Mouse (Mus musculus): ENCODE measurements around the gene Eprs.
A peak's percentile ranks its signal among the peaks of the same experiment; 100 is the strongest.

The Eprs gene

DNA sequence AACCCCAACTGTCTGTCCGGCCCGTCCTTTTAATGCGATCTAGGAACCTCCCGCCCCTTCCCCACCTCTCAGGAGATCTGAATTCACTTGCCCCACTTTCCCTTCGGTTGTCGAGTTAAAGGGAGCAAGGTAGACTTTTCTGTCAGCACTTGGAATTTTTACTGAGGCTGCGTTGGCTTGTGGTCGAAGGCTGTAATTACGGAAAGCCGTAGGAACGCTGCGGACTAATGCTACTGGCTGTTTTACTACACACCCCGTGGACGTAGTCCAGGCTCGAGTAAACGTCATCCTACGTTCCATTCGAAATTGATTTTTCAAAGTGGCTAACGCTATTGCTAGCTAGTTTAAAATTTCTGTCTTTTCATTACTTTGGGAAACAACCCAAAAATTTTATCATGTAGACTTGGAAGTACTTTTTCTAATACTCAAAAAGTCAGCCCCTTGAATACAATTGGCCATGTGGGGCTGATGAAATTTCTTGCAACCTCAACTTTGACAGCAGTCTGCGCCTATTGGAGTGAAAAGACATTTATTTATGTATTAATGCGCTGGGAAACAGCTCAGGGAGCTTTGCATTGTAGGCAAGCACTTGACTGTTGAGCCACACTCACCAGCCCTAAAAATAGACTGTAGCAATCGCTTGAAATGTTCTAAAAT, 810 bp downstream of the Eprs start:
- DNase-seq, result peak; percentile 46 to 50

DNA sequence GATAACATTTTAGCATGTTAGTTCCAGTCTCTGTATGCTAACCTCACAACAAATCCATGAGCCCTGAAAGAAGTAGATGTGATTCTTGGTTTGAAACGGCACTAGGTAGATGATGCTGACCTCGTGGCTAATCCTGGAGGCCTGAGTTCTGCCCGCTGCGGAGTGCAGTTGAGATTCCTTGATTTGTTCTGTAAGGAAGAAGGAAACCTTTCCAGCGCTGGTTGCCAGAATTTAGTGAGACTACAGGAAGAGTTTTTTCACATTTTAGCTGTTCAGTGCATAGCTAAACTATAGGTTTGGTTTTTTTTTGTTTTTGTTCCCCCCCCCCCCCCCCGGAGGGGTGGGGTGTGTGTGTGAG, 1.3 kb downstream of the Eprs start:
- DNase-seq, result no peak

DNA sequence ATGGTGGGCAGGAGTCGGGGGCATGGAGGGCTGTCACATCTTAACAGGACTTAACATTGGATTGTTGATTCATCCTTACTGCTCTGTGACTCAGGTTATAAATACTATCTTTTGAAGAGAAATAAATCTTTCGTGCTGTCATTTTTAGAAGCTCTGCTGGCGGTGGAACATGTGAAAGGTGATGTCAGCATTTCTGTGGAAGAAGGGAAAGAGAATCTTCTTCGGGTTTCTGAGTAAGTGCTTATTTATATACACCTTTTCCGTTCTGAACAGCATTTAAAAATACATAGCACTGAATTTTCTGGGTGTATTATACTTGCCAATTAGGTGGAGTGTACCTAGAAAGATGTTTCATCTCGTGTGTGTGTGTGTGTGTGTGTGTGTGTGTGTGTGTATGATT, 4.5 kb downstream of the Eprs start:
- DNase-seq, result no peak

DNA sequence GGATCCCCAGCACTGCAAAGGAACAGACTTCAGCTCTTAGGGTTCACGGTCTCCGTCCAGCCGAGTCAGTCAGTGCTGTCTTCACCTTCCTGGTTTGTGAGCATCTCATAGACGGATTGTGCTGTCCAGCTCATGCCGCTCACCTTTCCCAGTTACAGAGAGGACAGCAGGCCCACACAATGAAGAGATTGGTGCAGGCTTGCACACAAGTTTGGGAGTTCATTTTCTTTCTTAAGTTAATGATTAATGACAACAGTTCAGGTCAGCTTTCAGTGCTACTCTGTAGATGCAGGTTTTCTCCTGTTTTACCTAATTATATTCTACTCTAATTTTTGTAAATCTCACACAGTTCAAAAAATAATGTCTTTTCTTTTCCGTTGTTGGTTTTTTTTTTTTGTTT, 7.1 kb downstream of the Eprs start:
- DNase-seq, result no peak

DNA sequence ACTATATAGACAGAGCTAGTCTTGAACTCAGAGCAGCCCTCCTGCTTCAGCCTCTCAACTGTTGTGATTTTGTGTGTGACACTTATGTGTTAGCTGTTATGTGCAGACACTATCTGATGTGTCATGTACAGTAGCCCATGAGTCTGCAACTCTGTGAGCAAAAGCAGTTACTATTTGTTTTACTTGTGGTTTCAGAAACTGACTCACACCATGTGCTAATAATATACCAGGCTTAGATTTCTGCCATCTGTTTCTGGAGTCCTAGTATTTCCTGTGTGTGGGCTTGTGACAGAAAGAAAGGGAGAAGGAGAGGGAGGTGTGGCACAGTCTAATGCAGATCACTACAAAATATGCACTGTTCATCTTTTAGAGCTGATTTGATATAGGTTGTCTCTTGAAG, 13.5 kb downstream of the Eprs start:
- DNase-seq, result no peak

DNA sequence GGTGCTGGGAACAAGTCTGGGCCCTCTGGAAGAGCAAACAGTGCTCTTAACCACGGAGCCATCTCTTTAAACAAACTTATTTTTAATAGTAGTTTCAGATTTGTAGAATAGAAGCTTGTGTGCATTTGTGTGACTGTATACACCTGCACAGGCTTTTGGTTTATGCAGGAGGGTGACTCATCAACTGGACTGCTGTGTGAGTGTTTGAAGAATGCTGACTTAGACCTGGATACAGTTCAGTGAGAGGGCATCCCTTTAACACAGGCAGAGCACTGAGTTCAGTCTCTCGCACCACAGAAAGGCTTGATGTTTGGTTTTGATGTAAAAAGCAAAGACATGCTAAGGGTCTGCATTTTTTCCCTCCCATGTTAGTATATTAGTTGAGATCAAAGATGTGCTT, 14.6 kb downstream of the Eprs start:
- DNase-seq, result no peak

DNA sequence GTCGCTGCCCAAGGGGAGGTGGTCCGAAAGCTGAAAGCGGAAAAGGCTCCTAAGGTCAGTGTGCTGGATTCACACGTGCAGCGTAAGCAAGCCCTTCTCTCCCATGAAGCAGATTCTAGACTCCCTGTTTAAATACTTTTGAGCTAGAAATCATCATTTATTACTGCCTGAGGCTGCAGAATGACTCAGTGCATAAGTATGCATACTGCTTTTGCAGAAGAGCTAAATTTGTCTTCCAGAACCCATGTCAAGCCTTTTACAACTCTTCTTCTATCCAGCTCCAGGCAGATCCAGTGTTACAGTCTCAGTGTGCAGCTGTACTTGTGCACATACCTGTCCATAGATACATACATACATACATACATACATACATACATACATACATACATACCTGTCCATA, 38.8 kb downstream of the Eprs start:
- no peak for DNase-seq

DNA sequence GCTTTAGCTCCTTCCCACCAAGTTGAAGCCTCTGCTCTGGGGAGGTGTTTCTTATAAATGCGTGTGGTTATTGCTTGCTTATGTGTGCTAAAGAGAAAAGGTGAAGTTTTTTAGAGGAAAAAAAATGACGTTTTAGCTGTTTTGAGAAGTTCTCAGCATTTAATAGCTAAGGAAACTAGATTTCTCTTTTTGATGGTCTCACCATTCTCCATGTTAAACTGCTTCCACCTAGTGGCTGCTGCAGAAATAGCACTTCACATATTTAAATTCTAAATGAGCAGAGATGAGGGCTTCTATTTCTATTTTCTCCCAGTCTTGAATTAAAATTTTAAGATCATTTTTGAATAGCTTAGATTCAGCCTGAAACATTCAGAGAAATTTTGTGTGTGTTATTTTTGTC, 41.2 kb downstream of the Eprs start:
- DNase-seq, result peak in 1 of 2 experiments; percentile 8

DNA sequence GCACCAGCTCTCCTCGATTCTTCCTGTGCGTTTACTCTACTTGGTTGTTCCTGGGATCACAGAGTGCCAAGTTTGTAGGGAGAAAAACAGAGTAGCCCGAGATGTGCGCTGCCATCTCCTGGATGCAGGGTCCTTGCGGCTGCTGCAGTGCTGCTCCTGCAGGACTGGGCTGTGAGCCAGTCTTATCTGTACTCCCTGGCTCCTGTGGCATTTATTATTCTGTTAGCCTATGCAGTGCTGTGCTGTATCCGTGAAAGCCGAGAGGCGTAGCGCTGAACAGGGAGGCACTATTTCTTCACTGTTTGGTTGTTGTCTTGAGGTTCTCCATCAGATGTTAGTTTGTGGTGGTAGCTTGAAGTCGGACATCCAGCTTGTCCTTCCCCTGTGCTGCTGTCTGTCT, 43.1 kb downstream of the Eprs start:
- DNase-seq, result no peak

DNA sequence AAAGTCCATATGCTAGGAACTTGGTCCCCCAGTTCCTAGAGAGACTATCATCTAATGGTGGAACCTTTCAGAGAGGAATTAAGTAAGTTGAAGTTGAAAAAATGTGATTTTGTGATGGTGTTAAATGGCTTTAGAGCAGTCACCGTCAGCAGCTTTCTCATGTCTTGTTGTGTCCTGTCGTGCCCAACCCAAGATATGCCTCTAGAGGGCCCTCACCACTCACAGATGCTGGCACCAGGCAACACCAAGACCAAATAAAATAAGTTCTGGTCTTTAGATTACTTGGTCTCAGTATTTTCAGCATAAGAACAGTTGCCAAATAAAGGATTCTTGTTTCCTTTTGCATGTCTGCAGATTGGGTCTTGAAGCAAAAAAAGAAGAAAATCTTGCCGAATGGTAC, 47.0 kb downstream of the Eprs start:
- no peak for DNase-seq

DNA sequence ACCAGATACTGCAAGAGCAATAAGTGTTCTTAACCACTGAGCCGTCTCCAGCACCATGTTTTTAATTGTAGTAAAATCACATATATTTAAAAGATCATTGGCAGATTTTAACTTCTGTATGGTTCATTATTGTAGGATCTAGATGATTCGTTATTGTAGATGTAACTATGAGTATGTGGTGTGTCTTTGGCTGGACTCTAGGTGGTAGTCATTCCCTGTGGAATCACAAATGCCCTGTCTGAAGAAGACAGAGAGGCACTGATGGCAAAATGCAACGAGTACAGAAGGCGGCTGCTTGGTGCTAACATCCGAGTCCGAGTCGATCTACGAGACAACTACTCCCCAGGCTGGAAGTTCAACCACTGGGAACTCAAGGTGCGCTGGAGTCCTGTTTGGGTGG, 55.2 kb downstream of the Eprs start:
- no peak for DNase-seq

DNA sequence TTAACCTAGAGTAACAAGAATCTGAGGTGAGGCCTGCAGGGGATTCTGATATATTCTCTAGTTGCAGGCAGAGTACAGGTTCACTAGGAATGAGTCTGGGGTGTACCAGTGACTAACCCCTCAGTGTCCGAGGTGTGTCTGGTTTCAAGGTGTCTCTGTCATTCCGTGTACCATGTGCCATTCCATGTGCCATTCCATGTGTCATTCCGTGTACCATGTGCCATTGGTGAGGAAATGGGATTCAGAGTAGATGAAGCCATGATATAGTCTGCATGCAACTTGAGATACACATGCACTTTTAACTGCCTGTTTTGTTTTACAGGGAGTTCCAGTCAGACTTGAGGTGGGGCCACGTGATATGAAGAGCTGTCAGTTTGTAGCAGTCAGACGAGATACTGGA, 57.0 kb downstream of the Eprs start:
- DNase-seq, result no peak

DNA sequence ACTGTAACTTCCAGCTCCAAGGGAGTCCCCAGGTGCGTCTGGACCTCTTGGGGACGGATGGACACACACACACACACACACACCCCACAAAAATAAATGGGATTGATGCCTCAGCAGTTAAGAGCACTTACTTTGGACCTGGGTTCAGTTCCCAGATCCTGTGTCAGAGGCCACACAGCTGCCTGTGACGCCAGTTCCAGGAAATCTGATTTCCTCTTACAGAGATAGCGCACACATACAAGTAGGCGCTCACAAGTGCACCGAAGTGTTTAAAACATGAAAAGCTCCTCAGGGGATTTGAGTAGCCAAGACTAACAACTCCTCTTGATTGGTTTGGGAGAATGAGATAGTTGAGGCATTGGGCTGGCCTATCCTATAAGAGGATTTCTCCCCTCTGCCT, 57.9 kb downstream of the Eprs start:
- DNase-seq, result no peak

DNA sequence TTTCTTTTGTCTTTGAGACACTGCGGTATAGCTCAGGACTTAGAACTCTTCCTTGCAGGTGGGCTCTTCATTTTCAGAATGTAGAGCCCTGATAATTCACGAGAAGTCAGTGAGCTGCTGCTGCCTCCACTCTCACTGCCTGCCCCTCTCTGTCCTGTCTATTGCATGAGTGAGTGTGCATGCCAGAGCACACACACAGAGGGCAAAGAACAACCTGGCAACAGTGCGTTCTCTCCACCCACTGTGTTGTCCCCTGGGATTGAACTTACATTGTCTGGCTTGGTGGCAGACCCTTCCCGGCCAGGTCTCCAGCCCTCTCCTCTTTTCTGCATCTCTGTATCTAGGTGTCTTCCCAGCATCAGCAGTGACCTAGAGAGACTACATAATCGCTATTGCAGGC, 63.7 kb downstream of the Eprs start:
- no peak for DNase-seq

DNA sequence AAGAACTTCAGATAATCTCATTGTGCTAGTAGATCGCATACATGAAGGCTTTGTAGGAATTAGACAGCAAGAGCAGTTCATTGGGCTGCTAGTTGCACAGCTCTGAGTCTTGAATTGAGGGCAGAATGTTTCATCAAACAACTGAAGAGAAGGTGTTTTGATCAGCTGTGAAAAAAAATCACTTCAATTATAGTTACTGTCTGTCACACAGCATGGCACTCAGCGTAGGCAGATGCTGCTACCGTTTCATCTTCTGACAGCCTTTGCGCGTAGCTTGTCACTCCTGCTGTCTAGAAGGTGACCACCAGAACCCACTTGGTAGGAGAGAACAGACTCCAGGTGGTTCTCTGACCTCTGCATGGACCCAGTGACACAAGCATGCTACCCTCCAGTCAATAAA, 67.6 kb downstream of the Eprs start:
- DNase-seq, result no peak

DNA sequence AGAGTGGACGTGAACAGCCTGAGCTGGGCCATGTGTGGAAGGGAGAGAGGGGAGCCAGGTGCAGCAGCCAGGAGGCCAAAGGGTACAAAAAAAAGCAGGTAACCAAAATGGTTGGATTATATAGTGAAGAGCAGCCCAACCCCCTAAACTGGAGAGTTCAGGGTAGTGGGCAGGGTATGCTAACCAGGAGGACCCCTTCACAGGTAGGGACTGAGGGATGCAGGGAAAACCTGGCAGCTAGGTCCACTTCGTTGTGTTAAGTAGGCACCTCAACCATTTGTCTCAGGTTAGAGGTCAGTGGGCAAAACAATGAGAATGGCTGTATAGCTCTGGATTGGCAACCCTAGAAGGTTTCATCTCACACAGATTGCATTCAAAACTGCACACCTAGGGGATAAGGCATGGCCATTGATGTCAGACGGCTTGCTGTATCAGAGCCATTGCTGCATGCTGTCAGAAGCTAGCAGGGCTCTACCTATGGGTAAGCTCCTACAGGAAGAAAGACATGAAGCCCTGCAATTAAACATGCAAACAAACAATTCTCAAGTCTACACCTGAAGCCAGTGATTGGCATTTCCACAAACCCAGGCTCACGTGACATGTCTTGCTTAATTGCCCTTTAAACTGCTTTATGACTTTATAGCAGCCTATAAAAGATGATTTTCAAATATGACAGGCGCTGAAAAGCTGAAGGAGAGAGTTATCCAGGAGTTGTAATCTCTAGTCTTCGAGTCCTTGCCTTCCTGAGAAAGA, 68.6 kb downstream of the Eprs start:
- DNase-seq, result no peak

DNA sequence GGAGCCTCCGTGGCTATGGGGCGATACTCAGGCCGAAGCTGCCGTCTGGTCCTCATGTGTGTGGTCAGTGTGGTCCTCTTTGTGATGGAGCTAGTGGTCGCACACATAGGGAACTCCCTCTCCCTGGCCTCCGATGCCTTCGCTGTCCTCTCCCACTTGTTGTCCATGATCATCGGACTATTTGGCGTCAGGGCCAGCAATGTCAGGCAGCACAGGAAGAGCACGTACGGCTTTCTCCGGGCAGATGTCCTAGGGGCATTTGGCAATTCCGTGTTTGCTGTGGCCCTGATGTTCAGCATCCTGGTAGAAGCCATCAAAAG, 69.1 kb downstream of the Eprs start:
- no peak for DNase-seq

DNA sequence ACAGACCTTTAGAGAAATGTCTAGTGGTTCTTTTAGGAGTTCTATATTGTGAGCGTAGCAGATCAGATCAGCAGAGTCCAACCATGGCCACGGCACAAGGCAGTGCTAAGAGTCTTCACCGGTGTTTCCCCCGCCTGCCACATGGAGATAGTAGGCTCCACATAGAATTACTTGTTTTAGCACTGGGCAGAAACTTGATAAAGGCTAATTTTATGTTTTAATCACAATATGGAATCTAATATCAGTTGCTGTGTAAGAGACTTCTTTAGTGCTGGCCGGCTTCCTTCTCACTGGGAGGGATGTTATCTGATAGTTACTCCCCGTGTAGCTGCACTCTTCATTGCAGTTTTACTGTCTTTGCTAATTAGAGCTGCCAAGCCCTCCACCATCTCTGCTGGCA, 70.3 kb downstream of the Eprs start:
- no peak for DNase-seq

DNA sequence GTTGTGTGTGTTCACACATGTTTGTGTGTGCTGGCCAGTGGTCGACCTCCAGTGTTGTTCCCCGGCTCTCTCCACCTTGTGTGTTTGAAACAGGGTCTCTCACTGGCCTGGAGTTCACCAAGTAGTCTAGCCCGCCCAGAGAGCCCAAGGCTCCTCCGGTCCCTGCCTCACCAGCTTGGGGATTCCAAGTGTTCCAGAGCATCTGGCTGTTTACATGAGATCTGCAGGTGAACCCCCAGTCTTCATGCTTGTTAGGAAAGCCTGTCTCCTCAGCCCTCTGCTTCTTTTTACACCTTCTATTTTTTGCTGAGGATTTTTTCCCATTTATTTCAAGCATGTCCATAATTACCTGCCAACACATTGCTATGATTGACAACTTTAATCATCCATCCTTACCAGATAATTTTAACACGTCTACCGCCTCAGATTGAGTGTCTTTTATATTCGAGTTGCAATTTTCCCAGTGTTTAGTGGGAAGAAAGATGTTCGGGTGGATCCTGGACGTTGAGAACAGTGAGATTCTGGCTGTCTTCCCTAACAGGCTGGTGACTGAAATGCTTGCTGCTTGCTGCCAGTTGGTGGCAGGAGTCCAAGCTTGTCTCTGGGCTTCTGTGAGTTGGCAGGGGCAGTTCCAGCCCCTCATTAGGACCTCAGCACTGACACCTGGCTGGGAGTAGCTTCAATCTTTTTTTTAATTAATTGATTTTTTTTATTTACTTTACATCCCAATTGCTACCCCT, 76.2 kb downstream of the Eprs start:
- peak in 1 of 2 experiments; percentile 29 for DNase-seq

DNA sequence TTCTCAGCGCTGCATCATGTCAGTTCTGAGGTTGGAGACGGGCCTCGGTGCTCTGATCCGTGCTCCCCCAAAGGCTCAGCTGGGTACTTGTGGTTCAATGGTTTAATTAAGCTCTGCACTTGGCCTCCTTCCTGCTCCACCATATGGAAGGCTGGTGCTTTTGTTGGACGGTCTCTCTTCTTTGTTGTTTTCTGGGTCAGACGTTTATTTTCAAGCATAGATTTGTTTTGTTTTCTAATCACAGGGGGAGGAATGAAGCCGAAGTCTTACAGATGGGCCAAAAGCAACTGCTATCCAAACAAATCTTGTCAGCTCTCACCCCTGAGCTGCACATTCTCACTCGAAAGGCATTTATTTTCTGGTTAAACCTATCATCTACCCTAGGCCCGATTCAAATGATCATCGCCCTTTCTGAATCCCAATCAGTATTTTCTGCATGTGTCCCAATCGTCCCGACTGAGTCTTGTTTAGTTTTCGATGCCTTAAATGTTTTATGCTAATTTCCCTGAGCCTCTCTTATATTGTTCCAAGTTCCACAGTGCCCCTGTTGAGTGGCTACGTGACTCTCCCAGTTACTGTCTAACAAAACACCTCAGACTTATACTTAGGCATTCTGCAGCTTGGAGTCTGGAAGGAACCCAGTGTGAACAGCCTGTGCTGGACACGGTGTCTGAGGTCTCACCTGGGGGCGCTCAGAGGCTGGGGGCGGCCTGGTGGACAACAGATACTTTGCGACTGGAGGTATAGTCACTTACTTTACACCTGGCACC, 79.0 kb downstream of the Eprs start:
- no peak for DNase-seq

DNA sequence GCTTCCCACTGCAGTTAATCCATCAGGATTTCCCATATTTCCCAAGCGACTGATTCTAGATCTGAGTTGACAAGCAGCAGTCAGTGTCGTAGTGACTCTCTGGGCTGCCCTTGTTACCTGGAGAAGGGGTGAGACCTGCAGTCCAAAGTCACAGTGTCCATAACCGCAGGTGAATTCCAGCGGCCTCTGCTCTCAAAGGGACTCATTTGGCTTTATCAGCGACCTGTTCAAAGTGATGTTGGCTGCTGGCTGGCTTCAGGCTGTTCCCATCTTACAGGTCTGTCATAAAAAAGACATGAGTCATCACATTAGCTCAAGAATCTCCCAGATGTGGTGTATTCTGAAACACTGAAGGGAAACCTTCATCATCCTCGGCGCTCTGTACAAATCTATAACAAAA, 86.1 kb downstream of the Eprs start:
- DNase-seq, result no peak

DNA sequence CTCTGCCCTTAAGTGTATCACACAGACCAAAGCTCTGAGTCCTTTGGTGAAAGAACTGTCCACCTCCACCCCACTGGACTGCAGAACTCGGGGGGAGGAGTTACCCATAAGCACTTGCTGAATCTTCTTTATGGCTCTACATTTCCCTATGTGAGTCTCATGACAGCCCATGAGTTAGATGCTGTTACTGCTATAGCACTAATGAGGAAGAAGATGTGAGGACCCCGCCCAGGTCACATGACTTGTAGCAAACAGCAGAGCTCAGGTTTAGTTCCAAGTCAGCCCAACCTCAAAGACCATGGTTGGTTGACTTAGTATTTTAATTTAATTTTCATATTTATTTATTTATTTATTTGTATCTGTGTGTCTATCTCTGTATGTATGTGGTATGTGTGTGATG, 86.9 kb downstream of the Eprs start:
- no peak for DNase-seq

DNA sequence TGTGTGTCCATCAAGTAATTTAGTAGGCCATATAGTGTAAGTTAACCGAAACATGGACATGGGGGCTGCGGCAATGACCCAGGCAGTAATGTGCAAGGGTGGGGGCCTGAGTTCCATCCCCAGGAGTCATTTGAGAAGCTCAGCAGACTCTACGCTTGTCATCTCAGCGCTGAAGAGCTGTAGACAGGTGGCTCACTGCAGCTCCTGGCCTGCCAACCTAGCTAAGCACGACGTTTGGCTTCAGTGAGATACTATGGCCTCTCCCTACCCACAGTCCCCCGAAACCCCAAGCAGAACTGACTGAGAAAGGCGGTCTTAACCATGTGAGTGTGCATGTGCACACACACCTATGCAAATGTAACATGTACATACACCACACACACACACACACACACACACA, 88.2 kb downstream of the Eprs start:
- DNase-seq, result no peak

DNA sequence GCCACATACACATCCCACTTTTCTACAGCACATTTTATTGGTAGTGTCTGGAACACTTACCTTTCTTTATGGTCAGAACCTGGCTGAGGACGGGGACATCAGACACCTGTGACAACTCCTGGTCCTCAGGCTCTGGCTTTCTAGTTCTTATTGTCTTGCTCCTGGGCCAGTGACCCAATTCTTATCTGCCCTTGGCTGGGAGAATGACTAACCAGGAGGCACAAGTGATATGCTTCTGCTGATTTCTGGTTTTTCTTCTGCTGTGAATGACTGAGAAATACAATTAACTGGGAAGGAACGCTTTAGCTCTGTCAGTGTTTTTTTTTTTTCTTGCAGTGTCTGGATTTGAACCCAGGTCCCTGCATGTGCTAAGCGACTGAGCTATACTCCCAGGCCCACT, 88.7 kb downstream of the Eprs start:
- no peak for DNase-seq
